Mouse (Mus musculus): ENCODE data around the gene Fam180a. TPM values are rescaled to one million over a fixed set of nuclear protein-coding genes. Genes with fewer than 3 reads are reported as not detected.
A peak's percentile ranks its signal among the peaks of the same experiment; 100 is the strongest.

The Fam180a gene
- polyA plus RNA-seq, 1 experiment from 2014 or later, result 0.12 TPM

DNA sequence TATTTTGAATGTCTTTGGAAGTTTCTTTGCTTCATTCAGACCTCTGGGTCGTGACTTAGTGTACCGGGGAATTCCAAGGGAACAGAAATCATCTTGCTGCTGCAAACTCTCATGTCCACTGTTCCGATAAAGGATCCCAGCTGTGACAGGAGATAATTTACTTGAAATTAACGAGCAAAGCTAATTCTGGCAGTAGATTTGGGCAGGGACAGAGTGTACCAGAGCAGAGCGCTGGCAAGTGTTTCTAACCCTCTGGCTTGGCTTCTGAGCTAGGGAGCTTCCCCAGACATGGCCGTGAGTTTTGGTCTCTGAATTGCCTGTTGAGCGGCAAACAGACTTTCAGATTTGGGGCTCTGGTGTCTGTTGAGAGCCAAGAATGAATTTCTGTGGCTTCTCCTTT is 23.8 kb upstream of the Fam180a start:
- no peak for ATAC-seq (ENCODE audit: low read depth)
- 56% methylated on average over 7 of the region's 7 CpGs for WGBS (ENCODE audit: insufficient replicate concordance)
- Histone ChIP-seq H3K36me3 (no peaks in the 10 kb centered on the region), H3K9ac (no peak overlapping the region), H3K27me3 (no peaks in the 10 kb centered on the region), H3K4me3 (replicated peaks) (no peak overlapping the region), H3K4me2 (no peak overlapping the region), H3K4me1 (replicated peaks) (peaks cover 17% of the 10 kb centered on the region), H3K9me3 (replicated peaks) (no peaks in the 10 kb centered on the region), H3K27ac (no peak overlapping the region)
- DNase-seq, result no peak

DNA sequence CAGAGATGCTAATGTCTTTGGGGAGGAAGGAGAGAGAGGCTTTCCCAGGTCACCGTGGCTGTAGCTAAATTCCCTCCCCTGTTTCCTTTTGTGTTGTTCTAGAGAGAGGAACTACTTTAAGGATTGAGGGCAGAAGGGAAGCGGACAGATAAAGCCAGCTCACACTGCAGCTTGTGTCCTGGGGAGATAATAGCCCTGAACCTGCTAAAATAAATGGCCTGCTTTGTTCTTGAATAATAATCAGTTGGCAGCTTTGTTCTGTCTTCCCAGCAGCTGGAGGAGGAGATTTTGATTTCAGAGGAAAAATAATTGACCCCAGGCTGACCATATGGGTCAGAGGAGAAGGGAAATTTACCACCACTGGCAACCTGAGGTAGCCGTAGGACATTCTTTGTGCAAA is 12.7 kb upstream of the Fam180a start:
- Histone ChIP-seq H3K9me3 (replicated peaks) (no peaks in the 10 kb centered on the region), H3K36me3 (no peaks in the 10 kb centered on the region), H3K27ac (no peak overlapping the region), H3K4me2 (no peak overlapping the region), H3K9ac (no peak overlapping the region), H3K4me3 (replicated peaks) (no peak overlapping the region), H3K27me3 (no peaks in the 10 kb centered on the region), H3K4me1 (replicated peaks) (peaks cover 11% of the 10 kb centered on the region)
- DNase-seq (no peak), ATAC-seq (ENCODE audit: low read depth) (no peak)
- WGBS (ENCODE audit: insufficient replicate concordance), result 24% methylated on average over 3 of the region's 3 CpGs

DNA sequence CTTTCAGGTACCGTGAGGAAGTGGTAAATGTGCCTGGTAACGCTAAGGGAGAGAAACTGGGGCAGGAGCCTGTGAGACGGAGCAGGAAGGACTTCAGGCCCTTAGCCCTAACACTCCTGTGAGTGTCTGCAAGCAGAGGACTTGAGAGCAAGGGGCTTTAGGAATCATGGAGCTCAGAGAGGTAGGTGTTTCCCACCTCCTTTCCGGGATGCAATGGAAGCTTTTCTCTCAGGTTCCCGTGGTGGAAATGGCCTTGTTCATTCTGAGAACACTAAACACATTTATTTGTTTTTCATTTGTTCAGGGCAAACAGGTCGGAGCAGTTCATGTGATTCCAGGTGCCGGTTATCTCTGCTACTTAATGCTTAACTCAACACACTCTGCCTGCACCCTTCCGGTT is 11.9 kb upstream of the Fam180a start:
- no peak for DNase-seq
- ATAC-seq (ENCODE audit: low read depth), result no peak
- H3K4me2 ChIP-seq, result no peak overlapping the region

DNA sequence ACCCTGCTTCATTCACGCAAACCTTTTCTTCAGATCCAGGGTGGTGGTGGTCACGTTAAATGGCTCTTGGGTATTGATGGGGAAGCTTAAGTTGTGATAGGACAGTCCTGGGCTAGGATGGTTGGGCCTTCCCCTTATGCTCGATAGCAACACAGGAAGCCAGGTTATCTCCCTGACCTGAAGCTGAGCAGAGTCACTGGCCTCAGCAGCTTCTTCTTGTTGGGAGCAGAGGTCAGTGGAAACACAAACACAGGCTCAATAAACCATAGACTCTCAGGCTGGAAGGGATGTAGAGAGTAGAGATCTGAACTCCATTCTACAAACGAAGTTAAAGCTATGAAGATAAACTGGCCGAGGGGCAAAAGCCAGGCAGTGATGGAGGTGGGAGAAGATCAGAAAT is 9.5 kb upstream of the Fam180a start:
- ATAC-seq (ENCODE audit: low read depth) (peak; percentile 77), DNase-seq (no peak)
- Histone ChIP-seq H3K4me2 (no peak overlapping the region), H3K36me3 (no peaks in the 10 kb centered on the region), H3K9ac (no peak overlapping the region), H3K4me3 (replicated peaks) (no peak overlapping the region), H3K27ac (0 out of 2 replicates have a peak overlapping the region, but pooled peaks have one; percentile 56), H3K27me3 (no peaks in the 10 kb centered on the region), H3K4me1 (replicated peaks) (peaks cover 13% of the 10 kb centered on the region), H3K9me3 (replicated peaks) (no peaks in the 10 kb centered on the region)
- 37% methylated on average over 5 of the region's 5 CpGs for WGBS (ENCODE audit: insufficient replicate concordance)

More for the DNA sequence above, 11.9 kb upstream of the Fam180a start:
- Histone ChIP-seq H3K27ac (no peak overlapping the region), H3K36me3 (no peaks in the 10 kb centered on the region), H3K9ac (no peak overlapping the region), H3K4me1 (replicated peaks) (peaks cover 13% of the 10 kb centered on the region), H3K4me3 (replicated peaks) (no peak overlapping the region), H3K27me3 (no peaks in the 10 kb centered on the region), H3K9me3 (replicated peaks) (no peaks in the 10 kb centered on the region)
- 54% methylated on average over 8 of the region's 8 CpGs for WGBS (ENCODE audit: insufficient replicate concordance)

DNA sequence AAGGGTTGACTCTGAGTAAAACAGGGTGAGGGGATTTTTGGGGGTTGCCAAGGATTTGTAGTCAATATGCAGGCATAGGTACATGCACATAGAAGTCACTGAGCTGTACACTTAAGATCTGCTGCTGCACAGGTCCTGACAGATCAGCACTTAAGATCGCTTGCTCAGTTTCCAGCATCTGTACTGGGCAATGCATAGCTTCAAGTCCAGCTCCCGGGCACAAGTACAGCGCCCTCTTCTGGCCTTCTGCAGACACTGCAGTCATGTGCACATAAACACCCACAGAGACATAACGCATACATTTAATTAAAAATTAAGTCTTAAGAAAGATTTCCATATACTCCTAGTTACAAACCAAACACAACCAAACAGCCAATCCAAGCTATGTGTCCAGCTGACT is 8.3 kb upstream of the Fam180a start:
- ATAC-seq (ENCODE audit: low read depth), result no peak
- no peak overlapping the region for H3K4me3 ChIP-seq (replicated peaks)
- no peak overlapping the region for H3K9ac ChIP-seq
- no peaks in the 10 kb centered on the region for H3K27me3 ChIP-seq
- no peaks in the 10 kb centered on the region for H3K9me3 ChIP-seq (replicated peaks)
- WGBS (ENCODE audit: insufficient replicate concordance), result 65% methylated on average over 4 of the region's 4 CpGs
- no peak overlapping the region for H3K4me2 ChIP-seq
- no peak for DNase-seq
- H3K36me3 ChIP-seq, result no peaks in the 10 kb centered on the region
- H3K4me1 ChIP-seq (replicated peaks), result peaks cover 13% of the 10 kb centered on the region
- H3K27ac ChIP-seq, result no peak overlapping the region

DNA sequence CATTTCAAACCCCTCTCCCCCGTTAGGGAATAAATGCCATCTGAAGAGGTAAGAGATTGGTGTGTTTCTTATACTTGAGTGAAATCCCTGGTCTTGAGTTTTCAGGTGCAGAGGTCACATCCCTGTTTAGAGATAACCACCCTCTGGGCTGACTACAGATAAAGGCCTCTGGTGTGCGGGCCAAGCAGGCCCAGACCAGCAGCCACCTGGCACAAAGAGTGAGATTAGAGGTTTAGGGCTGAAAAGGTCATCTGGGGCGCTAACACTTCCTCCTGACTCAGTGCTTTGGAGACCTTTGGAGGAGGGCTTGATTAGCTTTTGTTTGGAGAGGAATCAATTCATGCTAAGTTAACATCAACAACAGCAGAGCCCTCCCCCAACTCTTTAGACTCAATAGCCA is 7.7 kb upstream of the Fam180a start:
- WGBS (ENCODE audit: insufficient replicate concordance), result 26% methylated on average over 3 of the region's 3 CpGs
- no peak overlapping the region for H3K27ac ChIP-seq
- no peak for DNase-seq
- peaks cover 13% of the 10 kb centered on the region for H3K4me1 ChIP-seq (replicated peaks)
- H3K9ac ChIP-seq, result no peak overlapping the region
- ATAC-seq (ENCODE audit: low read depth), result no peak
- H3K9me3 ChIP-seq (replicated peaks), result no peaks in the 10 kb centered on the region
- H3K4me2 ChIP-seq, result no peak overlapping the region
- no peaks in the 10 kb centered on the region for H3K36me3 ChIP-seq
- no peak overlapping the region for H3K4me3 ChIP-seq (replicated peaks)
- H3K27me3 ChIP-seq, result no peaks in the 10 kb centered on the region

DNA sequence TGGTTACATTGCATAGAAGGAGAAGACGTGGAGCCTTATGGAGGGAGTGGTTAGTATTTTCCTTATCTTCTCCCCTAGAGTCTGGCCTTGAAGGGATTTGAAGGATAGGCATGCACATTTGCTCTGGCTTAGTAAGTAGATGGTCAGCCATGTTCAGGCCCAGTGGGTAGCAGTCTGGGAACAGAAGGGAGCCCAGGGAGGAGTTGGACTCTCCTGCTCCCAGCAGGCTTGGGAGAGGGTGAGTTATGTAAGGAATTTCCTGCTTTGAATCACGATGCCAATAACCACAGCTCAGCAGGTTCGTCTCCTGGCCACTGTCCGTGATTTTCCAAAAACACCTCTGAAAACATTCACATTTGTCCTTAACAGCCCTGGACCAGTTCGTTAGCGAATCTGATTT is 4.9 kb upstream of the Fam180a start:
- no peak overlapping the region for H3K4me3 ChIP-seq (replicated peaks)
- no peak for ATAC-seq (ENCODE audit: low read depth)
- DNase-seq, result no peak
- H3K36me3 ChIP-seq, result no peaks in the 10 kb centered on the region
- 46% methylated on average over 6 of the region's 6 CpGs for WGBS (ENCODE audit: insufficient replicate concordance)
- H3K27me3 ChIP-seq, result peaks cover 3% of the 10 kb centered on the region; the same call in 1 of the 2 replicates
- H3K9ac ChIP-seq, result no peak overlapping the region
- H3K27ac ChIP-seq, result no peak overlapping the region
- peaks cover 13% of the 10 kb centered on the region for H3K4me1 ChIP-seq (replicated peaks)
- H3K4me2 ChIP-seq, result no peak overlapping the region
- H3K9me3 ChIP-seq (replicated peaks), result no peaks in the 10 kb centered on the region

DNA sequence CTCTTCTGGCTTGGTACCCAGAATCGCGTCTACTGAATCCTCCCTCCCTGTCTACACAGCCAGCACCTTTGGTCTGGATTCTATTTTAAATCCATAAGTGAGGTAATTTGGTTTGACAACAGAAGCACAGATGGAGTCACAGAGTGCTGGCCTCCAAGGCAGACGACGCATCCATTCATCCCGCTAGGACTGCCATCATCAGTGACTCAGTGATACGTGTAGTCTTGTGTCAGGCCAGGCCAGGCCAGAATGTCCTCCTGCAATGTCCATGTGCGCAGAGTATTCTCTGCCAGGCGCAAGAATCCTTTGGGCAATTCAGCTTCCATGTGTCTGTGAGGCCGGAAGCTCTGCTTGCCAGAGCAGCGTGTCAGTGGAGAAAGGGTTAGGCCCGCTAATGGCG is 4.0 kb upstream of the Fam180a start:
- 87% methylated on average over 12 of the region's 12 CpGs for WGBS (ENCODE audit: insufficient replicate concordance)
- Histone ChIP-seq H3K36me3 (no peaks in the 10 kb centered on the region), H3K4me3 (replicated peaks) (no peak overlapping the region), H3K4me1 (replicated peaks) (peaks cover 7% of the 10 kb centered on the region; the same call in 1 of the 2 replicates), H3K4me2 (no peak overlapping the region), H3K9ac (no peak overlapping the region), H3K9me3 (replicated peaks) (no peaks in the 10 kb centered on the region), H3K27ac (no peak overlapping the region), H3K27me3 (peaks cover 3% of the 10 kb centered on the region; the same call in 1 of the 2 replicates)
- DNase-seq (no peak), ATAC-seq (ENCODE audit: low read depth) (no peak)

DNA sequence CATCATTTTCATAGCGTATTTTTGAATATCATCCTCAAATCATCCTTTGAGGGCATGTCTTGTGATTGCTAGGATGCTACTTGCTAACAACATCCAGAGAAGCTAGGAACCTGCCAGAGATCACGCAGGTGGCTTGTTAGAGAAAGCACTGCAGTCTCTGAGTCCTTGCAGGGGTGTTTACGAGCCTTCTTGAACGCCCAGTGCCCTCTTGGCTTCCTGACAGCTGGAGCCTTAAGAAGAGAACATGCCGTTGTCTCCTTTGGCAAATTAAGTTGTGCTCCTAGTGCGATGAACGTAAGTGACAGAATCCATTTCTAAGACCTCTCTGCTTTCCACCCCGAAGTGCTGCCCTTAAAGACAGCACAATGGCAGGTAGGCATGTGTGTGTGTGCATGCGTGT is 1.6 kb downstream of the Fam180a start:
- H3K9ac ChIP-seq, result no peak overlapping the region
- no peaks in the 10 kb centered on the region for H3K9me3 ChIP-seq (replicated peaks)
- H3K27ac ChIP-seq, result no peak overlapping the region
- no peaks in the 10 kb centered on the region for H3K36me3 ChIP-seq
- DNase-seq (no peak), ATAC-seq (ENCODE audit: low read depth) (no peak)
- peaks cover 3% of the 10 kb centered on the region; the same call in 1 of the 2 replicates for H3K27me3 ChIP-seq
- WGBS (ENCODE audit: insufficient replicate concordance), result 71% methylated on average over 9 of the region's 9 CpGs
- H3K4me3 ChIP-seq (replicated peaks), result no peak overlapping the region
- peaks cover 9% of the 10 kb centered on the region for H3K4me1 ChIP-seq (replicated peaks)
- no peak overlapping the region for H3K4me2 ChIP-seq

DNA sequence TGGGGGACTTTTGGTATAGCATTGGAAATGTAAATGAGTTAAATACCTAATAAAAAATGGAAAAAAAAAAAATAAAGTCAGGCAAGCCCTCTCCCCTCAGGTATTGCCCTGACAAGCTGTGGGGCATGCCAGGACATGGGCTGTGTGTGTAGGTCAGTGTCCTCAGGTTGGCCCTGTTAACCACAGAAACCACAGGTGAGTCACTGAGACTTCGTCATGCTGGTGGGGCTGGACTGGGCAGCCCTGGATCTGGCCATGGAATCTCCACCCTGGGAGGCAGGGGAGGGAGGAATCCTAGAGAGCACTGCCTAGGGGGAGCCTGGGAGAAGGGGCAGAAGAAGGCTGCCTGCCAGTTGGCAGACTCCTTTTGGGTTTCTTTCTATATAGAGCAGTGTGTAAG is 2.9 kb downstream of the Fam180a start:
- Histone ChIP-seq H3K27ac (no peak overlapping the region), H3K36me3 (no peaks in the 10 kb centered on the region), H3K9ac (no peak overlapping the region), H3K4me2 (no peak overlapping the region), H3K4me3 (replicated peaks) (no peak overlapping the region), H3K27me3 (peaks cover 3% of the 10 kb centered on the region; the same call in 1 of the 2 replicates), H3K4me1 (replicated peaks) (peaks cover 9% of the 10 kb centered on the region), H3K9me3 (replicated peaks) (no peaks in the 10 kb centered on the region)
- WGBS (ENCODE audit: insufficient replicate concordance), result 61% methylated on average over 1 of the region's 1 CpGs
- ATAC-seq (ENCODE audit: low read depth) (no peak), DNase-seq (no peak)

DNA sequence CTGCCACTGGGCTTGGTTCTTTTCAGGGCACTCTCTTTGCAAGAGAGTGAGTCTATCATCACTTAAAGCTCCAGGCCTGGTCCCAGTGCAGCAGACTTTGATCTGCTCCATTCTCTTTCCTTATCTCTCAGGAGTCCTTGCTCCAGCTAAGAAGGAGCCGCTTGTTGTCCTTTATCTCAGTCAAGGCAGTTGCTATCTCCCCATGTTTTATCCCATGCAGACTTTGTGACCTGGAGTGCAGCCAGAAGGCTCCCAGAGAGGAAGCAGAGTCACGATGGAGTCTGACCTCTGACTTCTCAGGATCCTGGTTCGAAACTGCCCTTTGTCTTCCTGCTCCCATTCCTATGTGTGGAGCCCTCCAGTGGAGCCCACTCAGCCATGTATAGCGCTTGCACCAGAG is 4.8 kb downstream of the Fam180a start:
- Histone ChIP-seq H3K9me3 (replicated peaks) (no peaks in the 10 kb centered on the region), H3K9ac (no peak overlapping the region), H3K27me3 (no peaks in the 10 kb centered on the region), H3K36me3 (no peaks in the 10 kb centered on the region), H3K27ac (no peak overlapping the region), H3K4me1 (replicated peaks) (peaks cover 9% of the 10 kb centered on the region), H3K4me2 (no peak overlapping the region), H3K4me3 (replicated peaks) (no peak overlapping the region)
- ATAC-seq (ENCODE audit: low read depth) (peak; percentile 58), DNase-seq (no peak)
- 39% methylated on average over 4 of the region's 4 CpGs for WGBS (ENCODE audit: insufficient replicate concordance)

DNA sequence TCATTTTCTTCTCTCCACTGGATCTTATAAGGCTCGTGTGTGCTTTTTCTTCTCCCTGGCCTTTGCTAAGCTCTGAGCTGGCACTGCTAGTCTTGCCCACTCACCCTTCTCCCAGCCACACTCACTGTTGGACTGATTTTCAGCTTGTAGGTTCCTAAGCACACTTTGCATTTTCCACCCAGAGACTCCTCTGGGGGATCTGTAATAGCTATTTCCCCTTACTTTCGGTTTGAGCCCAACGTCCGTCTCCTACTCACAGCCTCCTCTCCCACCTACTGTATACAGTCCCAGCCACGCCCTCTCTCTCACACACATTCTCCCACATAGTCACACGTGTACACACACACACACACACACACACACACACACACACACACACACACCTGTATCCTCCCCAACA is 6.1 kb downstream of the Fam180a start:
- WGBS (ENCODE audit: insufficient replicate concordance), result 60% methylated on average over 6 of the region's 6 CpGs
- Histone ChIP-seq H3K36me3 (no peaks in the 10 kb centered on the region), H3K9ac (no peak overlapping the region), H3K4me3 (replicated peaks) (no peak overlapping the region), H3K27me3 (0 out of 2 replicates have a peak, but pooled peaks cover 4% of the 10 kb centered on the region), H3K4me1 (replicated peaks) (peaks cover 9% of the 10 kb centered on the region), H3K27ac (no peak overlapping the region), H3K9me3 (replicated peaks) (no peaks in the 10 kb centered on the region), H3K4me2 (no peak overlapping the region)
- no peak for ATAC-seq (ENCODE audit: low read depth)
- DNase-seq, result no peak

Measured in liver, embryonic 13.5 days (tissue).